Mouse (Mus musculus) MN1 (cell line): ENCODE measurements around the gene Homer3.

Experiments
- DNase-seq: peaks from one replicate; pipeline ENCODE4 v3.0.0-alpha.2; 2016; ENCODE audit warnings: low spot score

The Homer3 gene

DNA sequence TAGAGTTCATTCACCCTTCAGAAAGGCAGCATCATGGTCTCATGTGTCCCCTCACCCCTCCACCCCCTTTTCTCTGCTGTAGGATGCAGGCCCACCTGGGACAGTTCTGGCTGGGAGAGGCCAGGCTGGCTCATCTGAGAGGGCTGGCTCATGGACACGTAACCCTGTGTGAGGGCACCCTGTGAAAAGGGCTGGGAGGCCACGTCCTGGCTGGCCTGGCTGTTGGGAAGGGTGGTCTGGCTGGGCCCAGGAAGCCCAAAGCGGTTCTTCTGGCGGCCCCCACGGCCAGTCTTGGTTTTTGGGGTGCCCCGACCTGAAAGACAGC is 50.2 kb downstream of the Homer3 start:
- no peak for DNase-seq

- no peak for DNase-seq
These were observed 56.3 kb downstream of the Homer3 start for GRCm38 (mm10) chr8:70338931-70339330.

- no peak for DNase-seq
These were observed 58.0 kb downstream of the Homer3 start for GRCm38 (mm10) chr8:70340659-70341058.

DNA sequence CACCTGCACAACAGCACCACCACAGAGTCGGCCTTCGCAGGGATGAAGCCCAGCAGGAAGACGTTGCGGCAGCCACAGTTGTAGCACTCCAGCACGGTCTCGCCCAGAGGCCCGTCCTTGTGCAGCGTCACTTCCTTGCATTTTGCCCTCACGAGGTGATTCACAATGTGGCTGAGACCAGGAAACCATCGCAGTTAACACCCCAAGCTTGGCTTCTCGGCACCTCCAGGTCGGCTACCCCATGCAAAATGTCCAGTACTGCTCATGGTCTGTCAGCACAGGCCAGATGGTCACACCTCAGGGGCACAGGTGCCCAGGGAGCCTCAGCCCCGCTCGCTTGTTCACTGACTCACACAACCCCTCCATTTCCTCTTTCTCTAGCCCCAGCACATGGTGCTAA is 59.4 kb downstream of the Homer3 start:
- no peak for DNase-seq

- no peak for DNase-seq
These were observed 60.4 kb downstream of the Homer3 start for GRCm38 (mm10) chr8:70343076-70343475.

GRCm38 (mm10) chr8:70343696-70344095 is 61.1 kb downstream of the Homer3 start:
- DNase-seq, result peak; percentile 69
